In genomic region chr11:49903333-49903732, GRCm38 (mm10) we compare ENCODE assay signal across 9 mouse cellular contexts. TPM values are rescaled to one million over a fixed set of nuclear protein-coding genes. Genes with fewer than 3 reads are reported as not detected.
DNase-seq lines count a peak whose midpoint lies in the region; ATAC-seq and TF ChIP-seq lines count a peak whose summit lies in the region.
"Had no signal": no experiment of that assay in that cellular context is flagged by ENCODE, and none has a peak within 500 bp of the region (broad histone marks: within the 10 kb centered on the region; RNA-seq: fewer than 3 reads in every experiment).

No protein-coding gene starts in this region.

- H3K4me1 ChIP-seq in hindbrain, embryonic 10.5 days (replicated peaks) = peaks cover 13% of the 10 kb centered on the region
- H3K4me1 ChIP-seq in hindbrain, embryonic 12.5 days = peaks cover 6% of the 10 kb centered on the region
- peaks cover 4% of the 10 kb centered on the region; the same call in 1 of the 2 replicates for H3K4me1 ChIP-seq in heart, postnatal 0 days (ENCODE audit: control insufficient read depth, insufficient read depth)
- peaks cover 10% of the 10 kb centered on the region for H3K4me1 ChIP-seq in testis, adult 2 months (ENCODE audit: control insufficient read depth, insufficient read depth, low read length)

- intact Hi-C loops in left cerebral cortex, adult 2 months (cut with DNase I) = loop anchor here (5.0 kb wide), 2 partner anchors 34 to 54 kb away; no protein-coding TSS in a partner anchor

- TF ChIP-seq EP300 in heart, postnatal 0 days (IDR thresholded peaks at IDR 0.05; ENCODE audit: low read depth) = no peak

- peak; percentile 52 for DNase-seq in hindbrain, embryonic 10.5 days (ENCODE audit: low spot score)
- peak; percentile 46 for DNase-seq in adipocyte (ENCODE audit: low spot score)
- peak; percentile 79 for DNase-seq in embryo, embryonic 10 days (ENCODE audit: low spot score)
- DNase-seq in heart, postnatal 0 days (ENCODE audit: low spot score) = peak; percentile 36
- DNase-seq in left cerebral cortex, adult 2 months (ENCODE audit: extremely low spot score in 1 of 2, low spot score in 2 of 2) = peak; percentile 78 to 85
- peak; percentile 35 for DNase-seq in naive thymus-derived CD4-positive, alpha-beta T cell, adult 2 months (ENCODE audit: low read depth)

- H3K4me3 ChIP-seq in hindbrain, embryonic 10.5 days = no peak overlapping the region
- H3K4me3 ChIP-seq in hindbrain, embryonic 12.5 days = no peak overlapping the region
- no peak overlapping the region for H3K4me3 ChIP-seq in heart, postnatal 0 days (ENCODE audit: low read depth, low read length)
- H3K4me3 ChIP-seq in left cerebral cortex, adult 2 months = no peak overlapping the region
- no peak overlapping the region for H3K4me3 ChIP-seq in testis, adult 2 months (ENCODE audit: control insufficient read depth, low read depth, low read length)
- H3K4me3 ChIP-seq: embryonic facial prominence, embryonic 12.5 days had no signal

- H3K9me3 ChIP-seq in hindbrain, embryonic 10.5 days = no peaks in the 10 kb centered on the region
- no peaks in the 10 kb centered on the region for H3K9me3 ChIP-seq in hindbrain, embryonic 12.5 days (replicated peaks)
- no peaks in the 10 kb centered on the region for H3K9me3 ChIP-seq in heart, postnatal 0 days (replicated peaks; ENCODE audit: control insufficient read depth, low read length)
- H3K9me3 ChIP-seq: embryonic facial prominence, embryonic 12.5 days had no signal

- ATAC-seq in hindbrain, embryonic 12.5 days (ENCODE audit: low FRiP score) = no peak
- ATAC-seq in heart, postnatal 0 days (ENCODE audit: insufficient read depth, low read depth) = peak; percentile 52

- no peak overlapping the region for H3K9ac ChIP-seq in hindbrain, embryonic 12.5 days
- no peak overlapping the region for H3K9ac ChIP-seq in heart, postnatal 0 days (replicated peaks; ENCODE audit: low read depth, low read length)
- H3K9ac ChIP-seq: embryonic facial prominence, embryonic 12.5 days had no signal

- no peak for TF ChIP-seq POLR2A in testis, adult 2 months (IDR thresholded peaks at IDR 0.05; ENCODE audit: control insufficient read depth, low read depth, low read length)

- H3K27me3 ChIP-seq in hindbrain, embryonic 10.5 days (ENCODE audit: insufficient read depth, poor library complexity, severe bottlenecking) = peaks cover 47% of the 10 kb centered on the region
- H3K27me3 ChIP-seq in hindbrain, embryonic 12.5 days = peaks cover 41% of the 10 kb centered on the region
- H3K27me3 ChIP-seq in heart, postnatal 0 days (ENCODE audit: control insufficient read depth, insufficient read depth, low read length) = peaks cover 44% of the 10 kb centered on the region
- no peaks in the 10 kb centered on the region for H3K27me3 ChIP-seq in testis, adult 2 months (ENCODE audit: control insufficient read depth, insufficient read depth, low read length)

- peak; percentile 74 for TF ChIP-seq CTCF in heart, postnatal 0 days (IDR thresholded peaks at IDR 0.05; ENCODE audit: low read depth)
- peak; percentile 93 for TF ChIP-seq CTCF in left cerebral cortex, adult 2 months (IDR thresholded peaks at IDR 0.05)
- TF ChIP-seq CTCF in testis, adult 2 months (IDR thresholded peaks at IDR 0.05; ENCODE audit: control insufficient read depth, insufficient read depth, insufficient replicate concordance, low read depth, low read length) = peak; percentile 66; the same call in 1 of the 2 replicates

- H3K36me3 ChIP-seq in hindbrain, embryonic 10.5 days = no peaks in the 10 kb centered on the region
- H3K36me3 ChIP-seq in hindbrain, embryonic 12.5 days = no peaks in the 10 kb centered on the region
- no peaks in the 10 kb centered on the region for H3K36me3 ChIP-seq in heart, postnatal 0 days (replicated peaks; ENCODE audit: control insufficient read depth, insufficient read depth, low read length)
- H3K36me3 ChIP-seq in testis, adult 2 months (ENCODE audit: control insufficient read depth, insufficient read depth, low read length) = no peaks in the 10 kb centered on the region
- H3K36me3 ChIP-seq: embryonic facial prominence, embryonic 12.5 days had no signal

- WGBS in hindbrain, embryonic 10.5 days = 15% methylated on average over 7 of the region's 7 CpGs
- 15% methylated on average over 7 of the region's 7 CpGs for WGBS in hindbrain, embryonic 12.5 days
- WGBS in heart, postnatal 0 days = 15% methylated on average over 7 of the region's 7 CpGs

- no peak overlapping the region for H3K4me2 ChIP-seq in hindbrain, embryonic 12.5 days (replicated peaks)
- no peak overlapping the region for H3K4me2 ChIP-seq in heart, postnatal 0 days (ENCODE audit: low read depth, low read length)
- H3K4me2 ChIP-seq: embryonic facial prominence, embryonic 12.5 days had no signal

- H3K27ac ChIP-seq in hindbrain, embryonic 10.5 days = no peak overlapping the region
- no peak overlapping the region for H3K27ac ChIP-seq in hindbrain, embryonic 12.5 days
- no peak overlapping the region for H3K27ac ChIP-seq in heart, postnatal 0 days (ENCODE audit: low read depth)
- no peak overlapping the region for H3K27ac ChIP-seq in left cerebral cortex, adult 2 months
- no peak overlapping the region for H3K27ac ChIP-seq in testis, adult 2 months (ENCODE audit: control insufficient read depth, insufficient read depth, low read depth, low read length)
- H3K27ac ChIP-seq: embryonic facial prominence, embryonic 12.5 days had no signal

RNA-seq across cellular contexts. Expression of gene Rasgef1c, which starts 1.7 kb away (rescaled TPM):
- polyA plus RNA-seq in hindbrain, embryonic 10.5 days (2016; fragmentation: Nextera tagmentation; extraction: Ambion mirVana) = 1.5 and 3.7 TPM in 2 replicates
- polyA plus RNA-seq in hindbrain, embryonic 12.5 days (2016; fragmentation: Nextera tagmentation; extraction: Ambion mirVana) = 5.3 and 6.7 TPM in 2 replicates
- 1.7 TPM in 1 of 2 replicates, not detected in the other for total RNA-seq in heart, postnatal 0 days (2014; rRNA removed; ENCODE audit: low replicate concordance)
- polyA plus RNA-seq in heart, postnatal 0 days (2015; fragmentation: Nextera tagmentation; extraction: Ambion mirVana) = not detected in 2 replicates
- total RNA-seq in left cerebral cortex, adult 2 months (2021) = 10 to 100 TPM; 35.3 to 39.5 TPM
- 0.69 and 0.93 TPM in 2 replicates for polyA plus RNA-seq in testis, adult 2 months (2012; rRNA removed)

RNA-seq across cellular contexts. Expression of gene Mapk9, which starts 56.8 kb away (rescaled TPM):
- 26.5 and 34.0 TPM in 2 replicates for polyA plus RNA-seq in hindbrain, embryonic 10.5 days (2016; fragmentation: Nextera tagmentation; extraction: Ambion mirVana)
- polyA plus RNA-seq in hindbrain, embryonic 12.5 days (2016; fragmentation: Nextera tagmentation; extraction: Ambion mirVana) = 54.4 and 62.3 TPM in 2 replicates
- 37.2 and 55.8 TPM in 2 replicates for total RNA-seq in heart, postnatal 0 days (2014; rRNA removed; ENCODE audit: low replicate concordance)
- 25.4 and 25.9 TPM in 2 replicates for polyA plus RNA-seq in heart, postnatal 0 days (2015; fragmentation: Nextera tagmentation; extraction: Ambion mirVana)
- total RNA-seq in left cerebral cortex, adult 2 months (2021) = 100 to 1,000 TPM; 221 to 222 TPM
- 30.5 and 33.2 TPM in 2 replicates for polyA plus RNA-seq in testis, adult 2 months (2012; rRNA removed)
